Mouse (Mus musculus) thymus, adult 2 months (tissue): ENCODE data around the gene Ak5. TPM values are rescaled to one million over a fixed set of nuclear protein-coding genes. Genes with fewer than 3 reads are reported as not detected.

Experiments
- DNase-seq: peaks from one replicate; pipeline ENCODE4 v3.0.0; 2021
- H3K27ac ChIP-seq: fragments of 200-500 bp; 2 replicates; pipeline ENCODE4 v1.5.1; 2012; ENCODE audit warnings: low read length, control low read depth; ENCODE audit not compliant: control insufficient read depth, insufficient read depth
- H3K27me3 ChIP-seq: fragments of 200-500 bp; 2 replicates; pipeline ENCODE4 v1.6.1; 2012; ENCODE audit warnings: mild to moderate bottlenecking, low read length, moderate library complexity, mixed read lengths; ENCODE audit not compliant: control insufficient read depth, insufficient read depth
- H3K36me3 ChIP-seq: fragments of 200-500 bp; 2 replicates; pipeline ENCODE4 v1.6.1; 2012; ENCODE audit warnings: mild to moderate bottlenecking, low read length, moderate library complexity; ENCODE audit not compliant: control insufficient read depth, insufficient read depth
- H3K4me1 ChIP-seq: fragments of 200-500 bp; replicated peaks from 2 replicates; pipeline ENCODE4 v1.6.1; 2012; ENCODE audit warnings: low read length; ENCODE audit not compliant: control insufficient read depth, insufficient read depth
- H3K4me3 ChIP-seq: fragments of 200-500 bp; 2 replicates; pipeline ENCODE4 v1.5.1; 2012; ENCODE audit warnings: mild to moderate bottlenecking, low read length, control low read depth, moderate library complexity; ENCODE audit not compliant: control insufficient read depth, insufficient read depth
- CTCF ChIP-seq: fragments of 200-500 bp; IDR thresholded peaks from 2 replicates; pipeline ENCODE4 v1.5.1; 2012; ENCODE audit warnings: mild to moderate bottlenecking, control low read depth, low read length, moderate library complexity, borderline replicate concordance; ENCODE audit not compliant: control insufficient read depth, poor library complexity, insufficient read depth; ENCODE audit errors: extremely low read depth
- POLR2A ChIP-seq: fragments of 200-500 bp; IDR thresholded peaks from 2 replicates; pipeline ENCODE4 v1.6.1; 2012; ENCODE audit warnings: mild to moderate bottlenecking, low read length, control low read depth, moderate library complexity; ENCODE audit not compliant: control insufficient read depth, poor library complexity, insufficient read depth; ENCODE audit errors: extremely low read depth
- WGBS: fragments of 180-500 bp; shearing (Covaris S2); methylation state at CpG from one replicate; pipeline ENCODE4 v1.1.7; 2018; 5-methylcytosine and 5-hydroxymethylcytosine counted together
- polyA plus RNA-seq: library from polyadenylated mRNA; depleted of rRNA; stranded (reverse); fragments of >200 nt; gene quantifications from 2 replicates; pipeline ENCODE4 v1.2.3, GENCODE M21; 2012

Gene Ak5
- polyA plus RNA-seq, 1 experiment, result 0.61 TPM

DNA sequence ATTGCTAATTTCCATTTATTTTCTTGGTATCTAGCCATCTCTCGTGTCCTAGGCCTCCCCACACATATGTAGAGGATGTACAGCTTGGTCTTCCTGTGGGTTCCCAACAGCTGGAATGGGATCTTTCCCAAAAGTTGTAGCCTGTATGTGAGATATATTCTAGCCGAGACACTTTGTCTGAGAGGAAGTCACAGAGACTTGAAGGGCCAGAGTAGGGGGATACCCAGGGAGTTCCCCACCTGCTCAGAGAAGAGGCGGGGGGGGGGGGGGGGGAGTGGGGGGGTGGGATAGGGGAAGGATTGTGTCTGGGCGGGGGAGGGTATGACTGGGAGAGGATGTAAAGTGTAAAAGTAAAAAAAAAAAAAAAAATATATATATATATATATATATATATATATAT lies 215.0 kb downstream of the Ak5 start:
- H3K27ac ChIP-seq, result no peak overlapping the region
- H3K27me3 ChIP-seq, result no peaks in the 10 kb centered on the region
- 89% methylated on average over 4 of the region's 4 CpGs for WGBS
- H3K4me3 ChIP-seq, result no peak overlapping the region
- DNase-seq, result no peak
- no peaks in the 10 kb centered on the region for H3K4me1 ChIP-seq
- TF ChIP-seq CTCF (no peak), POLR2A (no peak)
- H3K36me3 ChIP-seq, result peaks cover 66% of the 10 kb centered on the region

DNA sequence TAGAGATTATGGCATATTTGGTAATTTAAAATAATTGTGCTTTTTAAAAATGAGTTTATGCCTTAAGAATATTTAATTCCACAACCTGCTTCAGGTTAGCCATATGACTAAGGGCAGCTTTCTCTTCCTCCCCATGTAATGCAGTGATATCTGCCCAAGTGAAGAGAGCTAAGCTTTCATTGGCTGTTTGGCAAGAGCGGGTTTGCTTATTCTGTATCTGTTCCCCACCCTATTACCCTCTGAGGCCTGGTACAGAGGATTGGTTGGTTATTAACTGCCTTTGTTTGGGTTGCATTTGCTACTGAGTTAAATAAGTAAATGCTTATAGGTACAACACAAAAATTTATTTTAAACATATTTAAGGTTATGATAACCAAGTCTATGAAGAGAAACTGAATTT lies 221.2 kb downstream of the Ak5 start:
- no peak overlapping the region for H3K4me3 ChIP-seq
- WGBS, result 95% methylated on average over 1 of the region's 1 CpGs
- no peaks in the 10 kb centered on the region for H3K27me3 ChIP-seq
- H3K27ac ChIP-seq, result no peak overlapping the region
- peaks cover 21% of the 10 kb centered on the region for H3K36me3 ChIP-seq
- no peak for DNase-seq
- TF ChIP-seq POLR2A (no peak), CTCF (no peak)
- peaks cover 4% of the 10 kb centered on the region; the same call in 1 of the 2 replicates for H3K4me1 ChIP-seq

DNA sequence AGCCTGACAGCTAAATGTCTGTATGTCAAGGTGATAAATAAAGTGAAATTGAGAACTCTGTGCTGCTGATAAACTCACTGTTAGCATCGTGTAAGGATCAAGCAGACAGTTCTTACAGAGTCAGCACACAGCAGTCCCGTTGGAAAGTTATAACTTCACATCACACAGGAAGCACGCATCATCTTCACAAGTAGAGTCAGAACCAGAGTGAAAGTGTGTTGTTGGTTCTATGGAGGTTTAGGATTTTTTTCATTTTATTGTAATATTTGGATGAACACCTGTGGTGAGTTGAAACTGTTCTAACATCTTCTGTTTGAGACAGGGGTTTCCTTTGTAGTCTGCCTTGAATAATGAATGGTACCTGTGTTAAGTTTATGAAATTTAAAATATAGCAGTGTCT lies 224.0 kb downstream of the Ak5 start:
- TF ChIP-seq POLR2A (no peak), CTCF (no peak)
- DNase-seq, result no peak
- H3K27ac ChIP-seq, result no peak overlapping the region
- H3K27me3 ChIP-seq, result no peaks in the 10 kb centered on the region
- peaks cover 4% of the 10 kb centered on the region; the same call in 1 of the 2 replicates for H3K4me1 ChIP-seq
- 92% methylated on average over 3 of the region's 3 CpGs for WGBS
- H3K36me3 ChIP-seq, result no peaks in the 10 kb centered on the region
- no peak overlapping the region for H3K4me3 ChIP-seq

DNA sequence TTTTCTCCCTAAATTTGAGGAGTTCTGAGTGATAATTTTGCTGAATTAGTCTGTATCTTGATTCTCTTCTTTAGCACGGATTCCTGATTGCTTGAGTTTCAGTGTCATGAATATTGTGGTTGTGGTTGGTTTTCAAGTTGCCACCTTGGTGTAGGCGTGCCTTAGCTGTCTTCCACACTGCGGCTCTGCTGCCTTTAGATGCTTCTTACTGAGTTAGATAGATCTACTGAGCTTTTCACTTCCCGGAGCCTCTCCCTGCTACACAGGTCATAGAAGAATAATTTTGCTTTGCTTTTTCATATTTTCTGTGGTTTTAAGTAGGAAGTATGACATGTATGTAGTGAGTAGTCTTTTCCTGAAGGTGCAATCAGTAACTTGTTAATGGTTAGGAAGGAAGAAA lies 225.4 kb downstream of the Ak5 start:
- Histone ChIP-seq H3K4me3 (no peak overlapping the region), H3K4me1 (peaks cover 4% of the 10 kb centered on the region; the same call in 1 of the 2 replicates), H3K27ac (no peak overlapping the region), H3K36me3 (no peaks in the 10 kb centered on the region), H3K27me3 (no peaks in the 10 kb centered on the region)
- WGBS, result 43% methylated on average over 4 of the region's 4 CpGs
- TF ChIP-seq CTCF, result no peak
- no peak for TF ChIP-seq POLR2A
- no peak for DNase-seq

DNA sequence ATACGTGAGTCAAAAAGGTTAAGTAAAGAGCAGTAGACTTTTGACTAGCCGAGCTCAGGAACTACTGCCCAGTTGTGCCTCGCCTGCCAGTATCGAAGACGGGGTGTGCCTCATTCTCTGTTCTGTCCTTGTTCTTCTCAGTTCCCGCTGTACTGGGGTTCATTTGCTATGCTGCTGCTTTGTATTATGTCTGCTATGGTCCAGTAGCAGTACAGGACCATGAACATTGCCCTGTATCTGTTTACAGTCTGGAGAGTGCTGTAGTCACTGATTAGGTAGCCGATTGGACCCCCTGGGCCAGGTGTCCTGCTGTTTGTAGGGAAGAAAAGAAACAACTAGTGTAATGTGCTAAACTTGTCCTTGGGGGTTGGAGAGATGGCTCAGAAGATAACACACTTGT lies 230.1 kb downstream of the Ak5 start:
- H3K4me3 ChIP-seq, result no peak overlapping the region
- no peak overlapping the region for H3K27ac ChIP-seq
- peaks cover 4% of the 10 kb centered on the region; the same call in 1 of the 2 replicates for H3K4me1 ChIP-seq
- H3K36me3 ChIP-seq, result no peaks in the 10 kb centered on the region
- WGBS, result 99% methylated on average over 7 of the region's 7 CpGs
- no peaks in the 10 kb centered on the region for H3K27me3 ChIP-seq
- TF ChIP-seq CTCF (no peak), POLR2A (no peak)
- no peak for DNase-seq

DNA sequence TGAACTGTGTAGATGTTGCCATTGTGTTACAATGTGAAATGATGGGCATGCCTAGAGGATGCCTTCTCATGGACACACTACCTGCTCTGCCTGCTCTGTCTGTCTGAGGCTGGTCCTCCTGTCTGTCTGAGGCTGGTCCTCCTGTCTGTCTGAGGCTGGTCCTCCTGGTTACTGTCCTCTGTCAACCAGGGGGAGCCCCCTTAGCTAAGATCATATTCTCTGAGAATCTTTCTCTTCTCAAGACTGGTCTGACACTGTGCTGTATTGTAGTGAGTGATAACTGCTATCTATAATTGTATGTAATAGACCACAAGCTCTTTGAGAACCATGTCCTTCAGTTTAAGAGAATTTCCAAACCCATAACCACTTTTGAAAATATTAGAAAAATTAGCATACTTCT lies 232.6 kb downstream of the Ak5 start:
- H3K4me1 ChIP-seq, result no peaks in the 10 kb centered on the region
- no peaks in the 10 kb centered on the region for H3K27me3 ChIP-seq
- H3K27ac ChIP-seq, result no peak overlapping the region
- no peaks in the 10 kb centered on the region for H3K36me3 ChIP-seq
- TF ChIP-seq POLR2A, result no peak
- no peak for TF ChIP-seq CTCF
- DNase-seq, result no peak
- no peak overlapping the region for H3K4me3 ChIP-seq

DNA sequence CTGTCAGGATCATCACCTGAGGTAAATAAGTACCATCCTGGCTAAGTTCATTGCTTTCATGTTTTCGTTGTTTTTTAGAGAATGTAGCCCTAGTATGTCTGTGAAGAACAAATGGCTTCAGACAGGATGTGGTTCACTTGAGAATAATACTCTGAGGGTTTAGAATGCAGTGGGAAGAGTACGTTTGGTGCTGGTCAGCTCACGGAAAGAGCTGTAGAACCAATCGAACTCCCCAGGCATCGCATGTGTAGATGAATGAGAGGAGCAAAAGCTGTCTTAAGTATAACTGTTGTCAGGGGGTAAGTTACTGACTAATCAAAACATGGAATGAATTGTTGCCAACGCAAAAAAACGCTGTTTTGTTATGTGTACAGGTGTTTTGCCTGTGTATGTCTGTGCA lies 235.5 kb downstream of the Ak5 start:
- 80% methylated on average over 7 of the region's 7 CpGs for WGBS
- no peaks in the 10 kb centered on the region for H3K27me3 ChIP-seq
- H3K36me3 ChIP-seq, result peaks cover 8% of the 10 kb centered on the region; the same call in 1 of the 2 replicates
- no peak for DNase-seq
- H3K27ac ChIP-seq, result no peak overlapping the region
- TF ChIP-seq POLR2A (no peak), CTCF (no peak)
- no peak overlapping the region for H3K4me3 ChIP-seq
- no peaks in the 10 kb centered on the region for H3K4me1 ChIP-seq
